Mouse (Mus musculus) thymus, postnatal 10 days (tissue): ENCODE results near the gene Gm49395.

ENCODE experiments used
- DNase-seq, 2 experiments: peaks; one replicate each; pipeline ENCODE4 v3.0.0; 2021; ENCODE audit warnings: low spot score in 2 of 2

The Gm49395 gene

GRCm38 (mm10) chr13:114987668-114988067 lies 114.1 kb downstream of the Gm49395 start:
- no peak for DNase-seq

- peak in 1 of 2 experiments; percentile 12 for DNase-seq
Observed at GRCm38 (mm10) chr13:114987161-114987560, 114.6 kb downstream of the Gm49395 start.
